Mouse (Mus musculus) adipocyte (in vitro differentiated cells): ENCODE results near the gene Col5a1.

Experiments
- DNase-seq: peaks from one replicate; pipeline ENCODE4 v3.0.0-alpha.2; 2016; ENCODE audit warnings: low spot score

Col5a1 gene

DNA sequence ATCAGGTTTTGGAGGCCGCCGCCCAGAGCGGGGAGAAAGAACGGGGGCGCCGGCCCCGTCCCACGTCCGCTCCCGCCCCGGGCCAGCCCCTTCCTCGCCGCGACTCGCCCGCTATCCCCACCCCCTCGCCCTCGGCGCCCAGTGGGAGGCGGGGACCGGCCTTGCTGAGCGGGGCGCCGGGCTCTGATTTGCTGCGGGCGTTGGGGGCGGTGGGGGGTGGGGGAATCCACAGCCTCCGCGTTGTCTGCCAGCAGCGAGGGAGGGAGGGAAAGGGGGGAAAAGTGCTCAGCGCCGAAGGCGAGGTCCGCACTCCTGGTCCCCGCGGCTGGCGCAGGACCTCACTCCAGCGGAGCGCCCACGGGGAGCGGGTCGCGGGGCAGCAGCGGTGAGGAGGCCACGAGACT lies at the start of gene Col5a1:
Gene Col5a1 (plus strand): TSS at position 278 of the 404 bp plus-strand sequence.
- peak; percentile 80 for DNase-seq

DNA sequence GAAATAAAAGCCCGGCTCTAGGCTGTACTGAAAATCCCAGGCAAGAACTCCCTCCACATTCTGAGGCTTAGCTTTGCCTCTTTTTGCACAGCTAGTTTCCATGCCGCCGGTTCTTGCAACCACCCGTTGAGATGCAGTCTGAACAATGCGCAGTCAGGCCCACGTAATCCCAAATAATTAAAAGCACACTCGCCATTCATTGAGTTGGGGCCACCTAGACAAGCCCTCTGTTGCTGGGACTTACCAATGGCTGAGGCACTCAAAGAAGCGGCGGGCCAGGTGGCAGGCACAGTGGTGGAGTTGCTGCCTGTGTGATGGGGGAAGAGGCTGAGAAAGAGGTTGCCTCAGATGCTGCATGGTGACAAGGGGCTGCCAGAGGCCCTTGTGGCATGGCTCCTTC lies 48.1 kb upstream of the Col5a1 start:
- DNase-seq: no peak

DNA sequence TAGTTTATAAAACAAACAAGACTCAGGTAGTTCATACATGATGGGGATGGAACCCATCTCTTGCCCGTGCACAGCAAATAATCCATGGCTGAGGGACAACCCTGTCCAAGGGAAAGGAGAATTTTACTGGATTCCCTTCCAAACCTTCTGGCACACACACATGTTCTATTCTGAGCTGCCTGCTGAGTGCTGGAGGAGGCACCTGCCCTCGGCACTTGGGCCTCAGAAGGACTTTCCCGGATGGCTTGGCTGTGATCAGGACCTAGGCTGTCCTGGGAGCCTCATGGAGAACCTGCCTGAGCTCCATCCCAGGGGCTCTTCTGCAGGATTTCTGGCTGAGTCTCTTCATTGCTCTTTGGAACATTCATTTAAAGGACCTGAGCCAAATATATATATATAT lies 45.3 kb upstream of the Col5a1 start:
- peak; percentile 22 for DNase-seq

DNA sequence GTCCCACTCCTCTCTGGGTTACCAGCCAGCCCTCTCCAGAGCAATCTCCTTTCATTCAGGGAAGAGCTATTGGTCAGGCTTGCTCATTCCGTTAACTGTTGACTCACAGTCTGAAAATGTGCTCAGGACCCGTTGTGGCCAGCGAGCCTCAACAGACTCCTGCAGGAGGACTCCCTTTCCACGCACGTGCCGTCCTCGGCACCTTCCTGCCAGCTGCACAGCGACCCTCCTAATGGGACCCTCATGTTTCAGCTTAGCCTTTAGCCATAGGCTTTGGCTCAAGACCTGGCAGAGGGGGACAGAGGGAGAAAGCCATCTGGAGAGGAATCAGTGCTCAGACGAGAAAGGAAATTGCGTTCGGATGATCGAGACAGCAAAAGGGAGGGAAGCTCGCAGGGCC lies 43.3 kb upstream of the Col5a1 start:
- no peak for DNase-seq

DNA sequence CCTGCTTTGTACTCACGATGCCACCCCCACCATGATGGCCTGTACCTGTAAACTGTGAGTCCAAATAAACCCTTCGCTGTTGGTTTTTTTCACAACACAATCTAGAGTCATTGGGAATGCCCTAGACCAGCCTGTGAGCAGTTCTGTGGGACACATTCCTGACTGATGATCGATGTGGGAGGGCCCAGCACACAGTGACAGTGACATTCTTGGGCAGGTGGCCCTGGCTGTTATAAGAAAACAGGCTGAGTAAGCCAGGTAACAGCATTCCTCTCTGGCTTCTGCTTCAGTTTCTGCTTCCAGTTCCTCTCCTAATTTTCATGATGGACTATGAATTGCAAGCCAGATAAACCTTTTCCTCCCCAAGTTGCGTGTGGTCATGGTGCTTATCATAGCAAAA lies 41.3 kb upstream of the Col5a1 start:
- DNase-seq: no peak

DNA sequence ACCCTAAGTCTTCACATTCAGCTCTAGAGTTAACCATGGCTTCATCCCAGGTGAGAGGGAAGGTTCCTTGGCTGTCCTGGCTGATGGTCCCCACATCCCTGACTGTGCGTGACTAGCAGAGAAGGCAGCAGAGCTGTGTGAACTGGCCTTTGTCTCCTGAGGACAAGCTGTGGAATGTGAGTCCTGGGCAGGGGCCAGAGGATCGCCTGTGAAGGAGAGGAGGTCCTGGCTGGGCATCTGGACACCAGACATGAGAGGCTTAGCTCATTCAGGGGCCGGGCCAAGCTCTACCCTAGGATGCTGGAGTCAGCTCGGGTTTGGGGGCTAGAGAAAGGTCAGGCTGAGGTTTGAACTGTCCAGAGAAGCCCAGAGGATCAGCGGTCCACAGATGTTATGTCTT lies 39.2 kb upstream of the Col5a1 start:
- peak; percentile 62 for DNase-seq

DNA sequence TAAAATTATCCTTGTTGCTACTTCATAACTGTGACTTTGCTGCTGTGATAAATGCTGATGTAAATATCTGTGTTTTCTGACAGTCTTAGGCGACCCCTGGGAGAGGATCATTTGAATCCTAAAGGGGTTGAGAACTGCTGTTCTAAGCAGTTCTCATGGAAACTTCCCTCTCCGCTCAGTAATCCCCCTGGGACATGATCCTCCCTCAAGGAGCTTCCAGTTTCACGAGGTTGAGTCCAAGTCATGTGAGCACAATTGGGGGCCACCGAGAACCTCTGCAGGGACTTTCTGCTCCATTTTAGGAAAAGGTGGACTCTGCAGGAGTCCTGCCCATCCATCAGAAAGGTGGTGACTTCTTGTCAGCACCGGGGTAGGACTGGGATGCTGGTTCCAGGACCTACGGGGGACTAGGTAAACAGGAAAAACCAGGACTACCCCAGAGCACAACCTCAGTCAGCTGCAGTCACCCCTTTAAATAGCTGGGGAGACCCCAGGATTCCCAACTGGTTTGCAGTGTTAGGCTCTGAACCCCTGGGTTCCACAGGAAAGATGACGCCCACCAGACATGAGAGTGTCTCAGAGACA lies 38.3 kb upstream of the Col5a1 start:
- DNase-seq: peak; percentile 30

DNA sequence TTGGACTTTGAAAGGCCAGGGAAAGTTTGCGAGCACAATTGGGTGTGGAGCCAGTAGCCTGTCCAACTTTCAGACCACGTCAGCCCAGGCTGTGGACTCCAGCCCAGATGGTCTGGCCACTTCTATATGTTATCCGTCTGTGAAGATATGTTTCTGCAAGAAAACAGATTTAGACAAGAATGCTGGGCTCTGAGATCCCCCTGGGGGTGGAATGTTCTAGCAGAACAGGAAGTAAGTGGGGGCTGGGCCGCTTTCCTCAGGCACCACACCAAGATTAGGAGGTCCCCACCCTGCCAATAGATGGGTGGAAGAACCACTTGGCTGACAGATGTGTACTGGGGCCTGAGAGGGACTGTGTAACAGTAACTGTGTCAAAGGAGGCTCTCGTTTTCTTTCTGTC lies 37.8 kb upstream of the Col5a1 start:
- DNase-seq: peak; percentile 46

DNA sequence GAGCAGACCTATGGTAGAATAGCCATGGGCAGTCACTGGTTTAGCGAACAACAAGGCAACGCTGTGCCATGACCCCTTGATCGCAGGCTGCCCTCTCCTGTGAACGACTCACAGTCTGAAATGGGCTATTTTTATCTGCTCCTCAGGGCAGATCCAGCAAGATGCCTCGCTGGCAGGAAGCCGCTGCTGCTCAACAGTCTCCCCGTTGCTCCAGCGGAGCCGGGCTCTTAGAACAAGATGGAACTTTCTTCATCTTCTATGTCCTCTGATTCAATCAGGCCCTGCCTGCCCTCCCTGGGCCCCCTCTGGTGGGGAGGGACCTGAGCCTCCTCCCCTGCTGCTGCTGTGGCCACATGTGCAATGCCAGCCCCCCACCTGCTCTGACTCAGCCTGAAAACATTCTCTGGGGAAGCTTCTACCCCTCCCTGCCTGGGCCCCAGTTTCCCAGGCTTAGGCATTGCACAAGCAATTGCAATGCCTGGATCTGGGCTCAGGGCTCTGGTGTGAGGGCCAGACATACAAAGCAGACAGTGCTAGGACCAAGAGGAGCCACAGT lies 27.8 kb upstream of the Col5a1 start:
- DNase-seq: peak; percentile 90

DNA sequence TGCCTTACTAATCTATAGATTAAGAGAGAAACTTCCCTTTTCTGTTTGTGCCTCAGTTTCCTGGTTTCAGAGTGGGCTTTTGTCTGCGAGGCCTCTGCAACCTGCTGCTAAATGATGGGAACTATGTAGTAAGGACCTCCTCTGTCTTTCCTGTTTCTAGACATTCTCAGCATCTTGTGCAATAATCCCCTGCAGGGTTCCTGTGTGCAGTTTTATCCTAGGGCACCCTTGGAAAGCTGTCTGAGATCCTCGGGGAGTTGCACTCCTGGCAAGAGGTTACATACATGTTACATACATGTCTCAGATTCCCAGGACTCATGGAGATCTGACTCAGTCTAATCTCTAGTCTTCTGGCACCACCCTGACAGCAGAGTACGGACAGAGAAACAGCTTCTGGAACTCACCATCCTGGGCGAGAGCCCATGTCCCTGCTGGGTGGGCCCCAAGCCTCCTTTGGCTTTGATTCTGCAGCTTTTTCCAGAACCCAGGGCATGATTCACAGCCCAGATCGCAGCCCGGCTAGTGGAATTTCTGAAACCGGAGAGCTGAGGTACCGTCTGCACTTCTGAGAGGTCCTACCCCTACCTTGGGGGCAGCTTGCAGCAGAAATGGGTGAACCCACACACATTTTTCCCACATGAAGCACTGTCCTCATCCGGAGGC lies 24.5 kb upstream of the Col5a1 start:
- DNase-seq: no peak

DNA sequence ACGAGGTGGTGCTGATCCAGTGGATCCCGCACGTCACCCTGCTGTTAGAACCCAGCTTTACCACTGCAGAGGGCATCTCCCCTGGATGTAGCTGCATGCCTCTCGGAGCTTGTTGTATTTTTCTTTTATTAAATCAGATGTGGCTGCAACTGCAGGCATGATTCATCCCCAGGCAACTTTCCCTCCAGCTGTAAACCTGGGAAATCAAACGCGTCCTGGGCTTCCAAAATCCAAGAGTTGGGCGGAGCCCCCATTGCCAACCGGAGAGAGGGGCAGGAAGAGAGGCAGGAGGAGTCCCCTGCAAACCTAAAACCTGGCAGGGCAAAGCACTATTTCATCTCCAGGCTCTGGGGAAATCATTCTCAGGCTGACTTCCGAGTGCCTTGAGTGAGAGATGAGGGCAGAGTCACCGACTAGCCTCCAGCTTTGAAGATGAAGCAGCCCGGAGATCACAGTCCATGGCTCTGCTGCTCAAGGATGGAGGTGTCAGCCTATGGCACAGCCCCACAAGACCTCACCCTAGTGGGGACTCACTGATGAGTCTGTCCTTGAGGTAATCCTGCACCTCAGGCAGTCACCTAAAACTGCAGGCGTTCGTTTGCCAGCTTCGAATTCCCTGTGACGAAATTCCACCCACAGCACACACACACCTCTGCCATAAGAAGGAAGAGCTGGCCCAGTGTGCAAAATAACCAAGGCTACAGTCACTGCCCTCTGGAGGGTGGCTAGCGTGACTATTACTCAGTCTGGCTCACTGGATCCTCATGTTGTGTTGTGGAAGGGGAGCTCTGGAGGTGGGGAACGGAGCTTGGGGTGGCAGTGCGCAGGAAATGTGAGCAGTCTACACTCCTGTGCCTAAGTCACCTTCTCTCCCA lies 21.5 kb upstream of the Col5a1 start:
- no peak for DNase-seq

DNA sequence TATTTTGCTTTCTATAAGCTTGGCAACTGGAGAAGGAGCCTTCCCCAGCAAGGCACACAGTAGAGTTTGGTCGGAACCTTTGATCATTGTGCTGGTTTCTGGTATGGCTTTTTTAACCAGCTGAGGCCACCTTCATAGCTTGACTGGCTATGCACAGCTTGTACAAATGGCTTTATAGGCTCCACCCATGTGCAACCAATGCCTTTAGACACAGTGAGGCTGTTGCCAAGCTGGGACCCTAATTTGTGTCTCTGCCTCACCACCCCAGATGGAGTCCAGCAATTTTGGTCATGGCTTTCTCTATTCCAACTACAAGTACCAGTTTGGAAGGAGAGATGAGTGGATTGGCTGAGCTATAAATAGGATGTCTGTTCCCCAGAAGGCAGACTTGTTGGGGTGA lies 15.6 kb upstream of the Col5a1 start:
- DNase-seq: no peak

DNA sequence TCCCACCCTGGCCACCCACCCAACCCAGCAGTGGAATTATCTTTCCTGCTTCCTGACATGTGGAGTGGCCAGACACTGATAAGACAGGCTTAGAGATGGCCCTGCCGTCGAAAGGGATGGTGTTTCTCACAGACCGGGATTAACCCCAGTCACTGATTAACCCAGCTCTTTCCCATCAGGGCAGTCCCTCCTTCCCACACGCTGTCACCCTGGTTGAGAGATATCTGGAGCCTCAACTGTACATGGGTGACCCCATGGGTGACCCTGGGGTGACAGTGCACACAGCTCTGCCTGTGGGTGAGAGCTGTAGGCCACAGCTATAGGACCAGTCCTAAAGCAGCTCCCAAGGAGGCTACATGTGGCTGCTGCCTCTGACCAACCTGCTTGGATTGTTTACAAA lies 15.2 kb upstream of the Col5a1 start:
- no peak for DNase-seq

DNA sequence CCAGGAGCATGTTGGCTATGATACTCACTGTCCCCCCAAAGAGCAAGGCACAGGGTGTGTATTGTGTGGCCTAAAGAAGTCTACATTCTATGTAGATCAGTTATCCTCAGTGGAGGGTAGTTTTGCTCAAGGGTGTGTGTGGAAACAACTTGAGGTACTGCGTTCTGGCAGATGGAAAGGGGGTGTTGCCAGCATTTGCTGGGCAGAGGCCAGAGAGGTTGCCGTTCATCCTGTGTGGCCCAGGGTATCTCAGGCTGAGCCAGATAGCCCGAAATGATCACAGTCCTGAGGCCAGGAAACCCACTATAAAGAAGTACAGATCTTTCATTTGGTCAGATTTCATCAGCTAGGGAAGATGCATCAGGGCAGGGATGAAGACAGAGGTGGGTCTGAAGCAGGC lies 13.9 kb upstream of the Col5a1 start:
- no peak for DNase-seq

DNA sequence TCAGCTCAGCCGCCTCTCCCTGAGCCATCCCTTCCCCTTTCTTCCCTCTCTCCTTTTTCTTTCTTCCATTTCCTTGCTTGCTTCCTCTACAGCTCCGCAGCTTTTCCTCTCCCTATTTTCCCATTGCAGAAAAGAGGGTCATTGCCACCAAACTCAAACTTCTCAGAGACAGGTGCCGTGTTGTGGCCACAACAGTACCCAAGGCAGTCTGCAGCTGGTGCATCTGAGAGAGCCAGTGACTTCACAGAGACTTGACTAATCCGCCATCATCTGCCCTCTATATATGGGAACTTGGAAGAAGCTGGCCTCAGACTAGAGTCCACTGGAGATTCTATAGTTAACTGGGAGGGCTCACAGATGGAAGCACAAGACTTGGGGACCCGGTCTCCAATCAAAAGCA lies 13.2 kb upstream of the Col5a1 start:
- no peak for DNase-seq

DNA sequence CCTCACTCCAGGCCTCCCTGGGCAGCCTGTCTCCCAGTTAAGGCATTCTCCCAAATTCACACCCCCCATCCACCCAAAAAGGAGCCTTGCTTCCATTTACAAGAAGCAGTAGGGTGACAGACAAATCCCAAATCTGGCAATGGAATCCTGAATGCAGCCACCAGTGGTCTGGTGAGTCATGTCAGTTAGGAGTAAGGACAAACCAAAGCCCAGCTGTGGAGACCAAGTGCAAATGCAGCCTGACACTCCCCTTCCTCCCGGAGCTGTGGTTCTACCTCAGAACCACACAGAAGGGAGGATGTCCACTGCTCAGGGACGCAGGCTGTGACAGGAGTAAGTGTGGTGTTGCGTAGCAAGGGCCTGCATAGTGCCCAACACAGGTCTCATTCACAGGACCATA lies 11.6 kb upstream of the Col5a1 start:
- no peak for DNase-seq

DNA sequence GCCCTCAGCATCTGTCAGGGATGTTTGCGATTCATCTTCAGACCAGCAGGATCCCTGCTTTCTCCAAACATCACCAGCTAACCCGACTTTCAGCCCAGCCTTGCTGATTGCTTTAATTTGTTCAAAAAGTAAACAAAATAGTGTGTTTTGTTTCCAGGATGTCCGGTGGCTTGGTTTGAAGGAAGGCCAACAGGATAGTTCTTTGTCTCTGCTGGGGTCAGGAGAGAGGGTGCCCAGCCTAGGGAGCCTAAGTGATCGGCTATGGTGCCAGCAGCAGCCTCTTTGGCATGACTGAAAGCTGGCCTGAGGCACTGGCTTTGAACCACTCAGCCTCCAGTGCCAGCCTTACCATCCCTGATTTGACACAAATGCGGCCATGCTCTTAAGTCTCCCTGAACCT lies 11.0 kb upstream of the Col5a1 start:
- no peak for DNase-seq

DNA sequence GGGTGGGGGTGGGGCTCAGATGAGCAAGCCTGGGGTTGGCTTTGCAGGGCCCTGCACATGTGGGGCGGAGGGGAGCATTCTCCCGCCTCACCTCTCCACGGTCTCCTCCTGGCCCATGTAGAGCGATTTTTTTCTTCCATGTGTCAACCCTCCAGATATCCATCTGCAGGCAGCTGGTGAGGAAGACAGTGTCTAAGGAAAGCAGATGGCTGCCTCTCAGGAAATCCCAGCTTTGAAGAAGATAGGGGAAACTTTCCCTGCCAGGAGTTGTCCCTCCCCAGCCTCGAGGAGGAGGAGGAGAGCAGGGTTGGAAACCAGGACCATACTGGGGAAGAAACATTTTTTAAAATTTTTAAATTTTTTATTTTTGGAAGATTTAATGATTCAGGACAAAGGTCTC lies 10.4 kb upstream of the Col5a1 start:
- no peak for DNase-seq

DNA sequence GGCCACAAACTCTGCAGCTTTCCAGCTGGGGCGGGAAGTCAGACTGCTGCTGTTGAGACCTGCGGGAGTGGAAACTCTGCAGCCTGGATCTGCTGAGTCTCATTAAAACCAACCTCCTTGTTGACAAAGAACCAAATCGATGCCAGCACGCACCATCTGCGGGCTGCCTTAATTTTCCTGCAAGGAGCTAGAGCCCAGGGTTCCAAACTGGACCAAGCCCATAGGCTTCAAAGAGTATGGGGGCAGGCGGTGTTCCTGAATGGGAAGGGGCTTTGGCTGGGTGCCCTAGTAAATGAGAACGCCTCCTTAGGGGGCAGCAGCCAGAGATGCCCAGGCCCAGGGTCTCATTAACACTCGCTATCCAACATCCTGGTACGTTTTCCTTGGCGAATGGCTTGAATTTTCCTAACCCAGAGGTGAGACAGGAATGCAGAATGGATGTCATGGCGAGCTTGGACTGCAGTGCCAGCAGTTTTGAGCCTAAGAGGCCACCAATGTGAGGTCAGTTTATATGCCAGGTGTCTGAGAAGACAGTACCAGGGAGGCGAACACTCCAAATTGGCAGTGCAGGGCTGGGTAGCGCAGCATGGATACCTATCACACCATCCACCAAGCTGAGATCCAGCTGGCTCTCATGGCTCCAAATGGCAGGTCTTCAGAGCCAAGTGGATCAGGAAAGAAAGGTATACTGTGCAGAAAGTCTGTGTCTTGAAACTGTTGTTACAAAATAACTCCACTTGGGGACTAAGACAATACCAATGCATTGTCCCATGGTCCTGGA lies 9.3 kb upstream of the Col5a1 start:
- DNase-seq: peak; percentile 43

DNA sequence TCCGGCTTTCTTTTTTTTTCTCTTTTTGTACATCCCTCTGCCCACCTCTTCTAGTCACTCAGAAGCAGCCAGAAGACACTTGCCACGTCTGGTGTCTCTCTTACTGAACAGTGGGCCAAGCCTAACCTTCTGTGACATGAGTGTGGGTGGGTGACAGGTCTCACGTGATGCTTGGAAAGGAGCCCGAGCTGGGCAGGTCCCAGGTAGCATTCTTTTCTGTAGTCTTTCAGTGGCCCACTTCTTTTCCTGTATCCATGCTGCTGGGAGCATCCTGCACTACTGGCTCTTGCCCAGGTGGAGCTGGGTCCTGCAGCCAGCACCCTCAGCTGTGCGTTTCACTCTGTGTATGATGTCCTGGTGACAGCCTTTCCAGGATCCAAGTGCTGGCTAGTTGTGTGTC lies 8.2 kb upstream of the Col5a1 start:
- DNase-seq: no peak

DNA sequence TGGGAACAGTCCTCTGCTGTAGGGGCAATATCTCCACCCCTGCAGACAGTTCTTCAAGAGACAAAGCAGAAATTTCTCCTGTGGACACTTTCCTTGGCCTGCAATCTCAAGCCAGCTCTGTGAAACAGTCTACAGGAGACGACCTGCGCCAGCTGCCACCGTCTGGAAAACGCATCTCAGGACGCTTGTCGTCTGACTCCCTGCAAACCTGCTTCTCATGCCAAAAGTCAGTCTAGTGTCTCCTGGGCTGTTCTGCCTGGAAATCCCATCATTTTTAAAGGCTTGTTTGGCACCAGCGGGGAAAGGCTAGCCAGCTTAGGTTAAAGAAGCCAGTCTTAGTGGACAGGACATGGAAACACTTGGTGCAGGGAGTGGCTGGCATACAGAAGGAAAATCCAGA lies 2.9 kb upstream of the Col5a1 start:
- no peak for DNase-seq

DNA sequence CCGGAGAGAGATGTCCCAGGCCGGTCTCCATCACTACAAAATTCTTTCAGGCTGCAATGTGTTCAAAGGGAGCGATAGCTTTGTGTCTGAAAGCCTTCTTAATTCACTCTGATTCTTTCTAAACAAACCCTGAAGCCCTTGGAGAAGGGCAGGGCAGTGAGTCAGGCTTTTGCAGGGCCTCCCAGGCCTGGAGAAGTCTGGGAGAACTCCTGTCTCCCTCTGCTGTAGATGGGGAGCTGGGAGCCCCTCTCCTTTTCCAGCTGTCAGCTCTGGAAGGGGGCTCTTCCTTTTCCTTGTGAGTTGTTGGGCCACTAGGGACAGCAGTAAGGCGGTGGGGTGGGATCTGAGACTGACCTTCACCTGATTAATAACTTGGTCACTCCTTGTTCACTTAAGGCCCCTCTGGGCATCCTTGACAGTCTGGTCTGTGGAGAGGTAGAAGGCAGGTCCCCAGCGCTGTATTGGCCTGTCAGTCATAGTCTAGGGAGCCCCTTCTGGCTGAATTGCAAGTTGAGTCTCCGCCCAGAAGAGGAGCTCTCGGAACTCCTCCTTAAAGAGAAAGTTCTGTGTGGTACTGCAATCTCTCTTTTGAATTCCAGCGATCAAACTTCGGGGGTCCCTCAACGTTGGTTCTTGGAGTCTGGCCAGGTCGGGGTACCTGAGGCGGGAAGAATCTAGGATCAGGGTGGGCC lies 623 bp upstream of the Col5a1 start:
- DNase-seq: peak; percentile 66
